Mouse (Mus musculus): ENCODE data around the gene Gm20388.

DNA sequence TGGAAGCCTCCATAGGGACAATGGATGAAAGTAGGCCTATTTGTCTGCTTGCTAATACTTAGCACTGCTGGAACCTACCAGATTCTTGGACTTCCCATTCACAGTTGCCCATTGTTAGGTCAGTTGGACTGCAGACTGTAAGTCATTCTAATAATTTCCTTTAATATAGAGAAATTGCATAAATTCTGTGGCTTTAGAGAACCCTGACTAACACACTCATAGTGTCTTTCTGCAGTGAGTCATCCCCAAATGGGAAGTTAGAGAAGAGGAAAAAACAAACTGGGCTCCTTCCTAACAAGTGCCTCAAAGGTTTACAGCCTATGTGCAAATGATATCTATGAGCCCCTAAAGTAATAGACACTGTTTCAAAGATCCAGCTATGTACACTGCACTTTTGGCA, 3023.3 kb downstream of the Gm20388 start:
- no peak for TF ChIP-seq CTCF (conservative IDR thresholded peaks at IDR 0.05; ENCODE audit: insufficient read depth, insufficient read length, low read depth, low read length)
- no peak for TF ChIP-seq POLR2A (IDR thresholded peaks at IDR 0.05; ENCODE audit: low read depth, low read length)

Data from kidney, adult 2 months (tissue).